Mouse (Mus musculus): ENCODE results near the gene Fam234a. TPM values are rescaled to one million over a fixed set of nuclear protein-coding genes. Genes with fewer than 3 reads are reported as not detected.

Gene Fam234a
- 5.9 and 6.6 TPM in 2 replicates for polyA plus RNA-seq (2012; rRNA removed)
- polyA plus RNA-seq (2014; fragmentation: Nextera tagmentation; extraction: Ambion mirVana): 8.3 and 10.1 TPM in 2 replicates

DNA sequence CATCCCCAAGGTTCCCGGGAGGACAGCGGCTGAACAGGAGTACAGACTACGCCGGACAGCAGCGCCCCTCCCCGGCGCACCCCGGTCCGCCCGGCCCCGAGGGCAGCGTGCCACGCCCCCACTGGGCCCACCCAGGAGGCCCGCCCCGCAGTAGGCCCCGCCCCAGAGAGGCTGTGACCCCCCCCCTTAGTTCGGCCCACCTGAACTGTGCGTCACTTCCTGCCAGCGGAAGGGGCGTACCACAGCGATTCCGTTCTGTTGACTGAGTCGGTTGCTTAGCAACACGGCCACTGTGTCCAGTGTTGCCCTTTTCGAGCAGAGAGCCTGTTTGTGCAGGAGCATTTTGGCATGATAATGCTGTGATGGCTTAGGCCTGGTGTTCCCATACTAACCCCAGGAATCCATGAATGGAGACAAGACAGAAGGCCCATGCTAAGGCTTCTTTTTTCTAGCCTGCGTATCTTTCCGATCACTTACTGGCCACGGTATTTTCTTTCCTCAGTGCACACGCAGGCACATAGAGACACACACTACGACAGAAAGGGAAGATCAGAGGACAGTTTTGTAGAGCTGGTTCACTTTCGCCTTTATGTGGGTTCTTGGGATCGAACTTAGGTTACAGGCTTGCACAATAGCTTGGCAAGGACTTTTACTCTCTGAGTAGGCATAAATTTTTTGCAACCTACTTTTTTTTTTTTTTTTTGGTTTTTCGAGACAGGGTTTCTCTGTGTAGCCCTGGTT, at the start of gene Fam234a:
Gene Fam234a, minus strand, starts transcription at position 142 of the 741 bp plus-strand sequence.
- Histone ChIP-seq H3K4me3 (ENCODE audit: insufficient read depth in 1 of 2, low read depth in 2 of 2, low read length in 2 of 2) (peak within 1 kb of the TSS; percentile 65 to 86), H3K9me3 (ENCODE audit: control insufficient read depth, low read length) (no peaks in the 10 kb centered on the region), H3K36me3 (replicated peaks; ENCODE audit: control insufficient read depth, insufficient read depth, low read depth) (no peaks in the 10 kb centered on the region), H3K27me3 (ENCODE audit: control insufficient read depth, insufficient read depth, low read length) (no peaks in the 10 kb centered on the region), H3K27ac (peak within 1 kb of the TSS; percentile 51), H3K4me2 (ENCODE audit: low read depth) (peak within 1 kb of the TSS; percentile 74), H3K9ac (replicated peaks) (peak within 1 kb of the TSS; percentile 54), H3K4me1 (replicated peaks; ENCODE audit: control insufficient read depth in 2 of 2, insufficient read depth in 2 of 2, low read length in 1 of 2) (peaks cover 15 to 31% of the 10 kb centered on the region in 2 experiments)
- DNase-seq (ENCODE audit: low read depth in 3 of 3, low spot score in 3 of 3) (peak; percentile 87 to 91 (median 90)), ATAC-seq (ENCODE audit: insufficient read depth) (peak; percentile 93)
- 7% methylated on average over 33 of the region's 33 CpGs for WGBS (ENCODE audit: insufficient replicate concordance)
- TF ChIP-seq CTCF (IDR thresholded peaks at IDR 0.05; ENCODE audit: low read depth): no peak
- no peak for TF ChIP-seq EP300 (IDR thresholded peaks at IDR 0.05; ENCODE audit: low read depth)

DNA sequence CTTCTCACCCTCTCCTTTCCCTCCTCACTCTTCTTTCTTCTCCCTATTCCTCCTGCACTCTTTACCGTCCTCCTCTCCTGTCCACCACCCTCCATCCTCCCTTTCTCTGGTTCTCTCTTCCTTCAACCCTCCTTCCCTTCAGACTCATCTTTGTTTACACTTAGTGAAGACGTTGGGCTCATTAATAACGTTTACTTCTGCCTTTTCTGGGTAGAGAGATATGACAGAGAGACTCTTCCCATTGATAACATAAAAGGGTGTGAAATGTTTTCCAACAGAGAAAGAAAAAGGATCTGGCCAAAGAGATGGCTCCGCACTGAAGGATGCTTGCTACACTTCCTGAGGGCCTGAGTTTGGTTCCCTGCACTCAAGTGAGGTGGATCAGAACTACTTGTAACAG, 45.4 kb upstream of the Fam234a start:
- H3K36me3 ChIP-seq (replicated peaks; ENCODE audit: control insufficient read depth, insufficient read depth, low read depth): peaks cover 8% of the 10 kb centered on the region
- no peak for ATAC-seq (ENCODE audit: insufficient read depth)

DNA sequence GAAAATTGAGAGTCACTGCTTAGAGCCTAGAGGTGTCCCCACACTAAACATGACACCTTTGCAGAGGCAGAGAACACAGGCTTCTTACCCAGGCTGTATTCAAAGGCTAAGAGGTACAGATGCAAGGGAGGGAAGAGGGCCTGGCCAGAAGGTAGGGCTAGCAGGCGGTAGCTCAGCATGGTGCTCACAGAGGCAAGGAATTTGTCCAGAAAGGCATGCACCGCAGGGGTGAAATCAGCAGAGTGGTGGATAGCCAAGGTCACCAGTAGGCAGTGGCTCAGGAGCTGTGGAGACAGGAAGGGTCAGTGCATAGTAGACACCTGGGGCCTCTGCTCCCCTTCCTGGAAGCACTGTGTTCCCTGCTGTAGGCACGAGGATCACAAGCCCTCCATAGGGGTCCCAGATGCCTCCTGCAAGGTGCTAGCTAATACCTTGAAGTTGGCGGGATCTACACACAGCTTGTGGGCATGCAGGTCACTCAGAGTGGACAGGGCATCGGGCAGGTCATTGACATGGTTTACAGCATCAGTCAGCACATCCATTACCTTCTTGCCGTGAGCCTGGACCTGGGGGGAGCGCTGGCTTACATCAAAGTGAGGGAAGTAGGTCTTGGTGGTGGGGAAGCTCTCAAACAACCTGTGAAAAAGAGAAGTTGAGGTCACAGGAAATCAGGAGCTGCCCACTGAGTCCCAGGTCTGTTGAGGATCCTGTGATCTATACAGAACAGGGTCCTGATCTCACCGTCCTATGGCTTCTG, 42.3 kb upstream of the Fam234a start:
- H3K4me3 ChIP-seq (ENCODE audit: insufficient read depth in 1 of 2, low read depth in 2 of 2, low read length in 2 of 2): no peak overlapping the region
- no peak for ATAC-seq (ENCODE audit: insufficient read depth)
- 79% methylated on average over 8 of the region's 8 CpGs for WGBS (ENCODE audit: insufficient replicate concordance)
- peaks cover 37% of the 10 kb centered on the region for H3K36me3 ChIP-seq (replicated peaks; ENCODE audit: control insufficient read depth, insufficient read depth, low read depth)
- TF ChIP-seq CTCF (IDR thresholded peaks at IDR 0.05; ENCODE audit: low read depth): no peak
- TF ChIP-seq EP300 (IDR thresholded peaks at IDR 0.05; ENCODE audit: low read depth): no peak
- no peaks in the 10 kb centered on the region for H3K9me3 ChIP-seq (ENCODE audit: control insufficient read depth, low read length)
- H3K27me3 ChIP-seq (ENCODE audit: control insufficient read depth, insufficient read depth, low read length): no peaks in the 10 kb centered on the region
- H3K4me1 ChIP-seq (replicated peaks; ENCODE audit: control insufficient read depth in 2 of 2, insufficient read depth in 2 of 2, low read length in 1 of 2): no peaks in the 10 kb centered on the region
- no peak for DNase-seq (ENCODE audit: low read depth in 3 of 3, low spot score in 3 of 3)
- H3K9ac ChIP-seq (replicated peaks): no peak overlapping the region
- no peak overlapping the region for H3K4me2 ChIP-seq (ENCODE audit: low read depth)
- no peak overlapping the region for H3K27ac ChIP-seq

More for the DNA sequence above, 45.4 kb upstream of the Fam234a start:
- Histone ChIP-seq H3K4me2 (ENCODE audit: low read depth) (no peak overlapping the region), H3K4me1 (replicated peaks; ENCODE audit: control insufficient read depth in 2 of 2, insufficient read depth in 2 of 2, low read length in 1 of 2) (no peaks in the 10 kb centered on the region), H3K4me3 (ENCODE audit: insufficient read depth in 1 of 2, low read depth in 2 of 2, low read length in 2 of 2) (no peak overlapping the region), H3K27me3 (ENCODE audit: control insufficient read depth, insufficient read depth, low read length) (no peaks in the 10 kb centered on the region), H3K27ac (no peak overlapping the region), H3K9me3 (ENCODE audit: control insufficient read depth, low read length) (no peaks in the 10 kb centered on the region), H3K9ac (replicated peaks) (no peak overlapping the region)
- WGBS (ENCODE audit: insufficient replicate concordance): 65% methylated on average over 4 of the region's 4 CpGs
- DNase-seq (ENCODE audit: low read depth in 3 of 3, low spot score in 3 of 3): no peak
- TF ChIP-seq EP300 (IDR thresholded peaks at IDR 0.05; ENCODE audit: low read depth) (no peak), CTCF (IDR thresholded peaks at IDR 0.05; ENCODE audit: low read depth) (no peak)

DNA sequence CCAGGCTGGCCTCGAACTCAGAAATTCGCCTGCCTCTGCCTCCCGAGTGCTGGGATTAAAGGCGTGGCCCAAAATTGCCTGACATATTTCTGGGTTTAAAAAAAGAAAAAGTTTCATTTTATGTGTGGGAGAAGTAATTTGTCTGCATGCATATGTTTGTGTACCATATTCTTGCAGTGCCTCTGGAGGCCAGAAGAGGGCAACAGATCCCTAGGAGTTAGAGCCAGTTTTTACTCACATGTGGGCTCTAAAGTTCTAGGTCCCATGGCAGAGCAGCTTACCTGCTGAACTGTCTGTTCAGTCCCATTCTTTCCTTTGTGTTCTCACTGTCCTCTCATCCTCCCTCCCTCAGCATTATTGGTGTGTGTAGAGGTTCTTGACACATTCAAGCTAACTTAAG, 32.7 kb upstream of the Fam234a start:
- H3K4me2 ChIP-seq (ENCODE audit: low read depth): no peak overlapping the region
- H3K4me1 ChIP-seq (replicated peaks; ENCODE audit: control insufficient read depth in 2 of 2, insufficient read depth in 2 of 2, low read length in 1 of 2): no peaks in the 10 kb centered on the region
- TF ChIP-seq EP300 (IDR thresholded peaks at IDR 0.05; ENCODE audit: low read depth) (no peak), CTCF (IDR thresholded peaks at IDR 0.05; ENCODE audit: low read depth) (peak; percentile 71)
- ATAC-seq (ENCODE audit: insufficient read depth) (no peak), DNase-seq (ENCODE audit: low read depth in 3 of 3, low spot score in 3 of 3) (no peak)
- 66% methylated on average over 4 of the region's 4 CpGs for WGBS (ENCODE audit: insufficient replicate concordance)
- H3K9me3 ChIP-seq (ENCODE audit: control insufficient read depth, low read length): no peaks in the 10 kb centered on the region
- no peak overlapping the region for H3K27ac ChIP-seq
- H3K9ac ChIP-seq (replicated peaks): no peak overlapping the region
- peaks cover 64% of the 10 kb centered on the region for H3K36me3 ChIP-seq (replicated peaks; ENCODE audit: control insufficient read depth, insufficient read depth, low read depth)
- H3K27me3 ChIP-seq (ENCODE audit: control insufficient read depth, insufficient read depth, low read length): no peaks in the 10 kb centered on the region
- no peak overlapping the region for H3K4me3 ChIP-seq (ENCODE audit: insufficient read depth in 1 of 2, low read depth in 2 of 2, low read length in 2 of 2)

DNA sequence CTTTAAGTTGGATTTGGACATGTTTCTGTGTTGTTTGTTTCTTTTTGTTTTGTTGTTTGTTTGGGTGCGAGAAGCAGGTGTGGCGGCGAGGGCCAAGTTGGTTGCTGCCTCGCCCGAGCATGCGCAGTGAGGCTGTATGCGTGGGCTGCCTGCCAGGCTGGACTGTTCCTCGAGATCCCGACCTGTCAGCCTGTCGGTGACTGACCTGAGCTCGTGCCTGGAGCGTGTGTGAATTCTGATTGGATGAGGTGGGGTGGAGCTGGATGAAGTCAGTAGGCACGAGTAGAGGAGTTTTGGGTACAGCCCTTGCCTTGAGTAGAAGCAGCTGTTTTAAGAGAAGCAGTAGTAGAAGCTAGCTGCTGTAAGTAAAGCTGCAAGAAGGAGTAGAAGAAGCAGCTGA, 31.9 kb upstream of the Fam234a start:
- H3K9ac ChIP-seq (replicated peaks): no peak overlapping the region
- H3K4me1 ChIP-seq (replicated peaks; ENCODE audit: control insufficient read depth in 2 of 2, insufficient read depth in 2 of 2, low read length in 1 of 2): no peaks in the 10 kb centered on the region
- TF ChIP-seq CTCF (IDR thresholded peaks at IDR 0.05; ENCODE audit: low read depth) (no peak), EP300 (IDR thresholded peaks at IDR 0.05; ENCODE audit: low read depth) (no peak)
- ATAC-seq (ENCODE audit: insufficient read depth): no peak
- H3K27ac ChIP-seq: no peak overlapping the region
- WGBS (ENCODE audit: insufficient replicate concordance): 81% methylated on average over 13 of the region's 13 CpGs
- no peaks in the 10 kb centered on the region for H3K27me3 ChIP-seq (ENCODE audit: control insufficient read depth, insufficient read depth, low read length)
- no peak for DNase-seq (ENCODE audit: low read depth in 3 of 3, low spot score in 3 of 3)
- H3K4me2 ChIP-seq (ENCODE audit: low read depth): no peak overlapping the region
- peaks cover 64% of the 10 kb centered on the region for H3K36me3 ChIP-seq (replicated peaks; ENCODE audit: control insufficient read depth, insufficient read depth, low read depth)
- H3K9me3 ChIP-seq (ENCODE audit: control insufficient read depth, low read length): no peaks in the 10 kb centered on the region
- no peak overlapping the region for H3K4me3 ChIP-seq (ENCODE audit: insufficient read depth in 1 of 2, low read depth in 2 of 2, low read length in 2 of 2)
